Mouse (Mus musculus) hindbrain, embryonic 13.5 days (tissue): Measurements from ENCODE around the gene Max. TPM values are rescaled to one million over a fixed set of nuclear protein-coding genes. Genes with fewer than 3 reads are reported as not detected.

Source experiments
- ATAC-seq: fragments of 200-750 bp; cut with Nextera tagmentation; 2 replicates; pipeline ENCODE4 v1.8.0; 2017; ENCODE audit warnings: moderate TSS enrichment; ENCODE audit not compliant: low FRiP score
- H3K27ac ChIP-seq: fragments of 300-500 bp; sonication (generic); 2 replicates; pipeline ENCODE4 v1.5.1; 2015; ENCODE audit warnings: inconsistent platforms, mild to moderate bottlenecking, moderate library complexity
- H3K27me3 ChIP-seq: fragments of 300-500 bp; sonication (generic); 2 replicates; pipeline ENCODE4 v1.6.1; 2015; ENCODE audit warnings: mild to moderate bottlenecking, inconsistent platforms
- H3K36me3 ChIP-seq: fragments of 300-500 bp; sonication (generic); 2 replicates; pipeline ENCODE4 v1.6.1; 2015; ENCODE audit warnings: mild to moderate bottlenecking, inconsistent platforms
- H3K4me1 ChIP-seq: fragments of 300-500 bp; sonication (generic); replicated peaks from 2 replicates; pipeline ENCODE4 v1.6.1; 2015; ENCODE audit warnings: inconsistent platforms
- H3K4me2 ChIP-seq: fragments of 300-500 bp; sonication (generic); 2 replicates; pipeline ENCODE4 v1.6.1; 2015; ENCODE audit warnings: inconsistent platforms, mild to moderate bottlenecking, moderate library complexity
- H3K4me3 ChIP-seq: fragments of 300-500 bp; sonication (generic); 2 replicates; pipeline ENCODE4 v1.5.1; 2015; ENCODE audit warnings: mild to moderate bottlenecking, inconsistent platforms
- H3K9ac ChIP-seq: fragments of 300-500 bp; sonication (generic); 2 replicates; pipeline ENCODE4 v1.6.1; 2015; ENCODE audit warnings: mild to moderate bottlenecking, inconsistent platforms
- H3K9me3 ChIP-seq: fragments of 300-500 bp; sonication (generic); 2 replicates; pipeline ENCODE4 v1.6.1; 2016; ENCODE audit warnings: inconsistent platforms
- WGBS: fragments of 180-500 bp; shearing (Covaris S2); methylation state at CpG from one replicate; pipeline ENCODE4 v1.1.7; 2015; 5-methylcytosine and 5-hydroxymethylcytosine counted together
- polyA plus RNA-seq: library from polyadenylated mRNA; unstranded; fragments of >200 nt; fragmentation: Nextera tagmentation; extraction: Ambion mirVana; gene quantifications from 2 replicates; pipeline ENCODE4 v1.2.1, GENCODE M21; 2015

The Max gene
- polyA plus RNA-seq, result 16.6 and 16.8 TPM in 2 replicates

GRCm38 (mm10) chr12:76961932-76962891 lies at the start of gene Max:
Max (minus strand) TSS chr12:76962201.
- H3K4me2 ChIP-seq, result peak within 1 kb of the TSS; percentile 90
- peak within 1 kb of the TSS; percentile 84 for H3K27ac ChIP-seq
- peaks cover 23% of the 10 kb centered on the region for H3K4me1 ChIP-seq
- WGBS, result under 1% methylated on average over 66 of the region's 73 CpGs
- H3K9ac ChIP-seq, result peak within 1 kb of the TSS; percentile 94
- H3K9me3 ChIP-seq, result no peaks in the 10 kb centered on the region
- H3K36me3 ChIP-seq, result peaks cover 16% of the 10 kb centered on the region
- H3K27me3 ChIP-seq, result 0 out of 2 replicates have a peak, but pooled peaks cover 6% of the 10 kb centered on the region
- peak; percentile 99 for ATAC-seq
- H3K4me3 ChIP-seq, result peak within 1 kb of the TSS; percentile 98

GRCm38 (mm10) chr12:77011092-77011720 lies 49.2 kb upstream of the Max start:
- H3K4me3 ChIP-seq, result no peak overlapping the region
- no peak overlapping the region for H3K9ac ChIP-seq
- H3K27me3 ChIP-seq, result no peaks in the 10 kb centered on the region
- H3K4me2 ChIP-seq, result no peak overlapping the region
- WGBS, result 73% methylated on average over 6 of the region's 6 CpGs
- H3K36me3 ChIP-seq, result no peaks in the 10 kb centered on the region
- ATAC-seq, result no peak
- peaks cover 6% of the 10 kb centered on the region for H3K4me1 ChIP-seq
- H3K27ac ChIP-seq, result no peak overlapping the region
- H3K9me3 ChIP-seq, result no peaks in the 10 kb centered on the region

DNA sequence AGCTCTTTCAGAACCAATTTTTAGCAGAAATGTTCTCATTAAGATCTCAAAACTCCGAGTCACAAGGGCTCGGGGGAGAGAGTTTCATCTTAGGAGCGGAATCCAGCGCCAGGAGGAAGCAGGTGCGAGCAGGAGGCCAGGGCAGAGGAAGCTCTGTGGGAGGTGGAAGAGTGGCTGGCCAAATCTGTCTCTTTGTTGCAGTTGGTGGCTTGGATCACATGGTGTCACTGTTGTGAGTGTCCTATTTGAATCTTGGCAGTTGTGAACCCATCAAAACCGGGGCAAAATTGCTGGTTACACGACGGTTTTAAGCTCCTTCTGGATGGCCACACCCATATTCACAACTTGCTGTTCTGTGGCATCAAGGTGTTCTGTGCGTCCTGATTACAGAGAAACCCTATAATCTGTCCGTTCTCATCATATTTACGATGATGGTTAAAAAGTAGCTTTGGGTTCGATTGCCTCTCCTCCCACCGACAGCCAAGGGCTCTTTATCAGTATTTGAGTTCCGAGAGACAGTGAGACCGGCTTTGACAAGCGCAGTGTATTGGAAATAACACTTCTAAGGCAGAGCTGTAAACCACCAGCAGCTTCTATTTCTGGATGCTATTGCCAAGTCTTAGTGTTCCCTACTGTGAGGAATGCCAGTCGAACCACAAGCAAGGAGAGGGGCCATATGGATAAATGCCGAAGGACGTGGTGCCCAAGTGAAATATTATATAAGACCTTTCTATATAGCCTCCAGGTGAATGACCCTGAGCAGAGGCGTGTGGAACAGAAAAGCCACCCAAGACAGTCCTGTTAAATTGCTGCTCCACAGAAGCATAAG lies 47.4 kb upstream of the Max start:
- 67% methylated on average over 20 of the region's 20 CpGs for WGBS
- no peaks in the 10 kb centered on the region for H3K27me3 ChIP-seq
- no peak overlapping the region for H3K4me2 ChIP-seq
- peaks cover 12% of the 10 kb centered on the region for H3K4me1 ChIP-seq
- H3K4me3 ChIP-seq, result no peak overlapping the region
- H3K27ac ChIP-seq, result no peak overlapping the region
- no peaks in the 10 kb centered on the region for H3K9me3 ChIP-seq
- H3K36me3 ChIP-seq, result no peaks in the 10 kb centered on the region
- no peak overlapping the region for H3K9ac ChIP-seq
- no peak for ATAC-seq

DNA sequence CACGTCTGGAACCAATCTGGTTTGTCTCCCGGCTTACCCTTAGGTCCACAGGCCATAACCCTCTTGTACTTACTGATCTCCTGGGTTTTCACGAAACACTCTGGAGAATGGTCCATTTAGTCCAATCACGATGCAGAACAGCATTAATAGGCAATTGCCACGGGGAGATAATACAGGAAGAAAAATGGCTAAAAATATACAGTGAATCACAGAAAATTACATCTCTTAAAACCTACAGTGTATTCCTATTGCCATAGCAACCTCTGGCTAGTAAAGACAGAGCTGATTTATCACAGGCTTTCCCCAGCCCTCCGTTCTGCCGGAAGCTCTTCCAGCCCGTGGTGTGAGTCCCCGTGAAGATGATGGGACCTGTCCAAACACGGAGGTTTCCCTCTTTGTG lies 42.9 kb upstream of the Max start:
- no peak for ATAC-seq
- Histone ChIP-seq H3K27me3 (peaks cover 14% of the 10 kb centered on the region), H3K9ac (no peak overlapping the region), H3K4me2 (no peak overlapping the region), H3K36me3 (no peaks in the 10 kb centered on the region), H3K9me3 (no peaks in the 10 kb centered on the region), H3K27ac (0 out of 2 replicates have a peak overlapping the region, but pooled peaks have one; percentile 3), H3K4me3 (no peak overlapping the region), H3K4me1 (peaks cover 26% of the 10 kb centered on the region)
- WGBS, result 49% methylated on average over 10 of the region's 10 CpGs

- Histone ChIP-seq H3K4me1 (peaks cover 20% of the 10 kb centered on the region), H3K27me3 (peaks cover 18% of the 10 kb centered on the region), H3K9ac (no peak overlapping the region), H3K27ac (no peak overlapping the region), H3K4me2 (no peak overlapping the region), H3K4me3 (no peak overlapping the region), H3K36me3 (no peaks in the 10 kb centered on the region), H3K9me3 (no peaks in the 10 kb centered on the region)
- ATAC-seq, result no peak
- WGBS, result 88% methylated on average over 8 of the region's 8 CpGs
Observed at GRCm38 (mm10) chr12:77002551-77003228, 40.7 kb upstream of the Max start.

GRCm38 (mm10) chr12:77001312-77001711 lies 39.3 kb upstream of the Max start:
- peaks cover 18% of the 10 kb centered on the region for H3K27me3 ChIP-seq
- H3K9ac ChIP-seq, result no peak overlapping the region
- peaks cover 20% of the 10 kb centered on the region for H3K4me1 ChIP-seq
- H3K27ac ChIP-seq, result no peak overlapping the region
- H3K4me3 ChIP-seq, result no peak overlapping the region
- ATAC-seq, result no peak
- no peaks in the 10 kb centered on the region for H3K36me3 ChIP-seq
- WGBS, result 83% methylated on average over 1 of the region's 1 CpGs
- no peak overlapping the region for H3K4me2 ChIP-seq
- no peaks in the 10 kb centered on the region for H3K9me3 ChIP-seq

- Histone ChIP-seq H3K9ac (no peak overlapping the region), H3K27ac (peak overlapping the region; percentile 41; the same call in 1 of the 2 replicates), H3K4me2 (no peak overlapping the region), H3K4me1 (peaks cover 20% of the 10 kb centered on the region), H3K9me3 (no peaks in the 10 kb centered on the region), H3K27me3 (peaks cover 18% of the 10 kb centered on the region), H3K4me3 (no peak overlapping the region), H3K36me3 (no peaks in the 10 kb centered on the region)
- ATAC-seq, result peak; percentile 75
- WGBS, result 9% methylated on average over 6 of the region's 6 CpGs
Observed at GRCm38 (mm10) chr12:77000705-77001284, 38.8 kb upstream of the Max start.

DNA sequence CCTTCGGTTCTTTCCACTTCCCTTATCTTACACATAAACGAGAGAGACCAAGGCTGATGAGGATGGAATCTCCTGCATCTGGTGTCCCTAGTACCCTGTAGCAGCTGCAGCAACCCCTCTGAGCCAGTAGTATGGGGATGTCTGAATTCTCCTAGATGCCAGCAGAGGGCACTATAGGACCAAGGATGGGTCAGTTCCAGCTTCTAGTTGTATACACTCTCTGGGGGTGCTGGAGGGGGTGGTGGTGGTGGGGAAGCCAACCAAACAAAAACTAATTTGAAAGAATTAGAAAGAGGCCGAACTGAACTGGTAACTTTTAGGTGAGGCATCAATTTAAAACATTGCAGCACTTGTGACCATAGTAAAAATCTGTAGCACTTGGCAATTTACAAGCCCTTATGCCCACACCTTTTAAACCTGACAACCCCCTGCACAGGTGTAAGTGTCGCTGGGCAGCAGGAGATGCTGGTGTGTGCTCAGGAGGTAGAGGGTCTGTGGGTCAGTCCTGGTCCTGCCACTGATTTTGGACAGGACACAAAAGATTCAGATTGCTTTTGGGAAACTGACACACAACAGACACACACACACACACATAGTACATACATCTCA lies 38.2 kb upstream of the Max start:
- no peaks in the 10 kb centered on the region for H3K36me3 ChIP-seq
- peak overlapping the region; percentile 41; the same call in 1 of the 2 replicates for H3K27ac ChIP-seq
- WGBS, result 24% methylated on average over 4 of the region's 4 CpGs
- peaks cover 20% of the 10 kb centered on the region for H3K4me1 ChIP-seq
- peaks cover 18% of the 10 kb centered on the region for H3K27me3 ChIP-seq
- no peak overlapping the region for H3K4me3 ChIP-seq
- no peaks in the 10 kb centered on the region for H3K9me3 ChIP-seq
- ATAC-seq, result peak; percentile 90
- H3K9ac ChIP-seq, result no peak overlapping the region
- H3K4me2 ChIP-seq, result no peak overlapping the region

- Histone ChIP-seq H3K4me2 (no peak overlapping the region), H3K4me1 (no peaks in the 10 kb centered on the region), H3K9me3 (no peaks in the 10 kb centered on the region), H3K36me3 (no peaks in the 10 kb centered on the region), H3K4me3 (no peak overlapping the region), H3K27ac (no peak overlapping the region), H3K27me3 (0 out of 2 replicates have a peak, but pooled peaks cover 4% of the 10 kb centered on the region), H3K9ac (no peak overlapping the region)
- ATAC-seq, result no peak
- 93% methylated on average over 5 of the region's 5 CpGs for WGBS
Observed at GRCm38 (mm10) chr12:76994766-76995165, 32.8 kb upstream of the Max start.

DNA sequence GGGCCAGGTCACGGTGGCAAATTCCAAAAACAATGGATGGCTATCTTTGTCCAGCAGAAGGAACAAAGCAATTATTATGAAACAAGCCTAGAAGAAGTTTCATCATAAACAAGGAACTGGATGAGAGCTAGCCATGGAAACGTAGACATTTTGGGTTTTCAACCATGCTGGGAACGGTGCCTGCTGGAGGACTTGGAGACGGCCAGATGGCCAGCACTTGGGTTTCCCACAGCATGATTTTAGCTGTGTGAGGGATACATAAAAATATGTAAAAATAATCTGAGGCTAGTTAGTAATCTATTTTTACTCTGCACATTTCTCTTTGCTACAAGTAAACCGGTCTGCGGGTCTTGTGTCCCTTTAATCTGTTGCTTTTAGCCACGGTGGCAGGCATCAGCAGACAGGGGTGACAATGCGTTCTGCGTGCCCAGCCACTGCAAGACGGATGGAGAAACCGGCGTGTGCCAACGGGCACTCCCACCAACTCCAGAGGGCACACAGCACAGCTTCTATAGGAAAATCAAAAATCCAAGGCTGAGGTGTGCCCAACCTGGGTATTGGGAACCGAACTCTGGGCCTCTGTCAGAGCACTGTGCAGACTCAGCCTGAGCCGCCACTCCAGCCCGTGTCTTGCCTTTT lies 31.0 kb upstream of the Max start:
- H3K36me3 ChIP-seq, result no peaks in the 10 kb centered on the region
- no peak overlapping the region for H3K27ac ChIP-seq
- no peak overlapping the region for H3K4me2 ChIP-seq
- H3K9ac ChIP-seq, result no peak overlapping the region
- no peaks in the 10 kb centered on the region for H3K27me3 ChIP-seq
- no peaks in the 10 kb centered on the region for H3K4me1 ChIP-seq
- no peaks in the 10 kb centered on the region for H3K9me3 ChIP-seq
- no peak for ATAC-seq
- H3K4me3 ChIP-seq, result no peak overlapping the region
- 92% methylated on average over 16 of the region's 16 CpGs for WGBS
